Mouse (Mus musculus) G1E (cell line): ENCODE results near the gene Coq3. TPM values are rescaled to one million over a fixed set of nuclear protein-coding genes. Genes with fewer than 3 reads are reported as not detected.

Experiments
- ATAC-seq: 2 replicates; pipeline ENCODE4 v1.8.0; 2016; ENCODE audit warnings: mild to moderate bottlenecking; ENCODE audit not compliant: insufficient number of reproducible peaks, poor library complexity, low FRiP score, severe bottlenecking; ENCODE audit errors: extremely low read depth
- DNase-seq: peaks from one replicate; pipeline ENCODE4 v3.0.0; 2012; ENCODE audit warnings: low spot score
- H3K27me3 ChIP-seq: 2 replicates; pipeline ENCODE4 v1.6.1; 2012; ENCODE audit warnings: mild to moderate bottlenecking, low read length, inconsistent platforms; ENCODE audit not compliant: insufficient read depth
- H3K36me3 ChIP-seq: replicated peaks from 2 replicates; pipeline ENCODE3; 2012; ENCODE audit warnings: mild to moderate bottlenecking, inconsistent platforms
- H3K4me1 ChIP-seq: 2 replicates; pipeline ENCODE4 v1.6.1; 2012; ENCODE audit warnings: low read depth, low read length, inconsistent platforms, mixed read lengths; ENCODE audit not compliant: insufficient read depth
- H3K4me3 ChIP-seq: 2 replicates; pipeline ENCODE4 v1.5.1; 2012; ENCODE audit warnings: low read depth, mild to moderate bottlenecking, inconsistent platforms, low read length, moderate library complexity, mixed read lengths
- H3K9me3 ChIP-seq: replicated peaks from 2 replicates; pipeline ENCODE4 v1.6.1; 2012; ENCODE audit warnings: inconsistent platforms
- CTCF ChIP-seq: IDR thresholded peaks from 2 replicates; pipeline ENCODE4 v1.5.1; 2012; ENCODE audit warnings: low read depth, low read length, inconsistent platforms, mixed read lengths
- GATA1 ChIP-seq: IDR thresholded peaks from 2 replicates; pipeline ENCODE4 v1.6.1; 2012; ENCODE audit warnings: borderline replicate concordance, low read length, inconsistent platforms, mixed read lengths
- GATA2 ChIP-seq: IDR thresholded peaks from 2 replicates; pipeline ENCODE4 v1.6.1; 2012; ENCODE audit warnings: low read depth, low read length, inconsistent platforms, borderline replicate concordance
- POLR2AphosphoS5 ChIP-seq: IDR thresholded peaks from 2 replicates; pipeline ENCODE4 v1.6.1; 2012; ENCODE audit warnings: low read depth, low read length, inconsistent platforms; ENCODE audit not compliant: insufficient replicate concordance
- TAL1 ChIP-seq: conservative IDR thresholded peaks from 2 replicates; pipeline ENCODE4 v1.6.1; 2012; ENCODE audit warnings: low read depth, low read length, inconsistent platforms, mixed read lengths
- polyA plus RNA-seq: library from polyadenylated mRNA; stranded (reverse); fragments of >175 nt; gene quantifications from 2 replicates; pipeline ENCODE4 v1.2.3, GENCODE M21; 2012
- total RNA-seq, 2 experiments: library from RNA; stranded (forward) in 1 of 2; stranded (reverse) in 1 of 2; fragments of 200-1000 nt in 1 of 2; fragments of >200 nt in 1 of 2; fragmentation: Nextera tagmentation in 1 of 2; gene quantifications; 2 replicates each; pipeline ENCODE4 v1.2.3; 2014 to 2017

Coq3 gene
- total and polyA plus RNA-seq, 3 experiments, result 5.2 to 13.5 (median 12.8) TPM

GRCm38 (mm10) chr4:21878776-21879175 lies 697 bp upstream of the Coq3 start:
- H3K4me1 ChIP-seq, result peaks cover 14% of the 10 kb centered on the region
- no peaks in the 10 kb centered on the region for H3K9me3 ChIP-seq
- TF ChIP-seq POLR2AphosphoS5 (no peak), GATA2 (no peak), CTCF (no peak), TAL1 (no peak), GATA1 (no peak)
- H3K27me3 ChIP-seq, result no peaks in the 10 kb centered on the region; the same call in 1 of the 2 replicates
- DNase-seq, result no peak
- H3K4me3 ChIP-seq, result no peak overlapping the region
- no peak for ATAC-seq
- H3K36me3 ChIP-seq, result peaks cover 49% of the 10 kb centered on the region

GRCm38 (mm10) chr4:21882806-21883205 lies 3.3 kb downstream of the Coq3 start:
- Histone ChIP-seq H3K27me3 (no peaks in the 10 kb centered on the region), H3K9me3 (no peaks in the 10 kb centered on the region), H3K36me3 (peaks cover 23% of the 10 kb centered on the region), H3K4me1 (peaks cover 14% of the 10 kb centered on the region), H3K4me3 (no peak overlapping the region)
- TF ChIP-seq GATA2 (no peak), CTCF (no peak), GATA1 (no peak), POLR2AphosphoS5 (no peak), TAL1 (no peak)
- DNase-seq (no peak), ATAC-seq (no peak)

GRCm38 (mm10) chr4:21885831-21886230 lies 6.4 kb downstream of the Coq3 start:
- Histone ChIP-seq H3K4me3 (no peak overlapping the region), H3K36me3 (peaks cover 19% of the 10 kb centered on the region), H3K9me3 (no peaks in the 10 kb centered on the region), H3K4me1 (peaks cover 5% of the 10 kb centered on the region), H3K27me3 (no peaks in the 10 kb centered on the region)
- ATAC-seq (no peak), DNase-seq (no peak)
- no peak for TF ChIP-seq GATA2
- no peak for TF ChIP-seq CTCF
- no peak for TF ChIP-seq GATA1
- no peak for TF ChIP-seq POLR2AphosphoS5
- TF ChIP-seq TAL1, result no peak

- Histone ChIP-seq H3K4me3 (no peak within 1 kb of the TSS), H3K9me3 (no peaks in the 10 kb centered on the region), H3K27me3 (peaks cover 3% of the 10 kb centered on the region), H3K4me1 (no peaks in the 10 kb centered on the region), H3K36me3 (no peaks in the 10 kb centered on the region)
- TF ChIP-seq GATA2, result no peak
- TF ChIP-seq POLR2AphosphoS5, result no peak
- no peak for TF ChIP-seq TAL1
- no peak for TF ChIP-seq GATA1
- no peak for ATAC-seq
- no peak for DNase-seq
These were observed 51.7 kb downstream of the Coq3 start, which contains the start of gene Faxc for GRCm38 (mm10) chr4:21930971-21931771. Gene Faxc, plus strand, starts transcription at chr4:21931329.

GRCm38 (mm10) chr4:21931772-21932630 lies 52.5 kb downstream of the Coq3 start:
- ATAC-seq (no peak), DNase-seq (no peak)
- no peak for TF ChIP-seq GATA1
- TF ChIP-seq GATA2, result no peak
- TF ChIP-seq POLR2AphosphoS5, result no peak
- TF ChIP-seq CTCF, result no peak
- TF ChIP-seq TAL1, result no peak
- H3K4me3 ChIP-seq, result no peak overlapping the region
- H3K27me3 ChIP-seq, result peaks cover 3% of the 10 kb centered on the region
- no peaks in the 10 kb centered on the region for H3K9me3 ChIP-seq
- H3K4me1 ChIP-seq, result no peaks in the 10 kb centered on the region
- no peaks in the 10 kb centered on the region for H3K36me3 ChIP-seq

- DNase-seq (no peak), ATAC-seq (no peak)
- Histone ChIP-seq H3K9me3 (no peaks in the 10 kb centered on the region), H3K36me3 (no peaks in the 10 kb centered on the region), H3K27me3 (no peaks in the 10 kb centered on the region; the same call in 1 of the 2 replicates), H3K4me3 (no peak overlapping the region), H3K4me1 (no peaks in the 10 kb centered on the region)
- TF ChIP-seq GATA2, result no peak
- no peak for TF ChIP-seq TAL1
- TF ChIP-seq GATA1, result no peak
- TF ChIP-seq POLR2AphosphoS5, result no peak
- no peak for TF ChIP-seq CTCF
These were observed 55.9 kb downstream of the Coq3 start for GRCm38 (mm10) chr4:21935378-21935777.
